Mouse (Mus musculus) layer of hippocampus, adult 9-10 months (tissue): ENCODE measurements around the gene Hmga1.
A peak's percentile ranks its signal among the peaks of the same experiment; 100 is the strongest.

ENCODE experiments used
- DNase-seq: peaks from one replicate; pipeline ENCODE4 v3.0.0; 2022; ENCODE audit warnings: low spot score

The Hmga1 gene

GRCm38 (mm10) chr17:27560926-27561480, 4.7 kb downstream of the Hmga1 start:
- DNase-seq = no peak

DNA sequence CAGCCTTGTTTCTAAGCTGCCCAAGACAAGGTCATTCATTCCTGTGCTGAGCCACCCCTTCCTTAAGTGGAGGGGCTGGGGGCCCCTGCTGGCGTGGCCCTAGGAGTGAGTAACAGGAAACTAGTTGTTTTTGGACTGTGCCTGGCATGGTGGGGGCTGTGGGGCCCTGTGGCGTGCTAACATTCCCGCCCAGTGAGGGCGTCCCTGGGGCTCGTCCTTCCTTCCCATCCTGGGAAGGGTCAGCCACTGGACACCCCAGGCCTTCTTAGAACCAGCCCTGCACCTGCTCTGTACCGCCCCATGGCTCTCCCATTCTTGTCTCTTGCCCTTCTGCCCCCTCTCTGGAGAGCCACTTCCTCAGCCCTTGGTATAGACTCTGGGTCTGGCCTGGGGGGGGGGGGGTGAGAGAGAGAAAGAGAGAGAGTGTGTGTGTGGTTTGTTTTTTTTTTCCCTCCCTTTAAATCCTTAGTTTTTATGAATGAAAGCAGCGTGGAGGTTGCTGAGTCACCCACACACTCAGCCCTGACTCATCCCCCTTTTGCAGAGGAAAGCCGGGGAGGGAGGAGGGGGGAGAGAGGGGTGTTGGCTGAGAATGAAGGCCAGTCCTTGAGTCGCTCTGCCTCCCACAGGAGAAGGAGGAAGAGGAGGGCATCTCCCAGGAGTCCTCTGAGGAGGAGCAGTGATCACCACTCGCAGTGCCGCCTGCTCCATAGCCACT, 5.7 kb downstream of the Hmga1 start:
- DNase-seq = no peak

DNA sequence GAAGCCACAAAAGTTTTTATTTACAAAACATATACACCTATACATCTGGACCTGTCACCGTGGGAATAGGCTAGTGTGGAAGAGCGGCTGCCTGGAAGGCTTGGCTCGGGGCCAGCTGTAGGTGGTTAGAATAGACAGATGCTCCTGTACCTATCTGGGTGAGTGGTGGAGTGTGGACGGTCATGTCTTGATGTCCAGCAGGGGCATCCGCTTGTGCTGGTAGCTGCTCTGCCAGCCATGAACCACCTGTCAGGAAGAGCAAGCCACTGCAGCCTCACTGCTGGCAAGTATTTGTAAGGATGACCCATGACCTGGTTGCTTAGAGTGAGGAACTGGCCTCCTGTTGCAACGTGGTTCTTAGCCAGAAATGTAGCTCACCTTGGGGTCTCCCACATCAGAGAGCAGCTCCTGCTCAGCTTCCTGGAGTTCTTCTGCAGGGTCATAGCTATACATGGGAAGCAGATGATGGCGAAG, 7.5 kb downstream of the Hmga1 start:
- no peak for DNase-seq

DNA sequence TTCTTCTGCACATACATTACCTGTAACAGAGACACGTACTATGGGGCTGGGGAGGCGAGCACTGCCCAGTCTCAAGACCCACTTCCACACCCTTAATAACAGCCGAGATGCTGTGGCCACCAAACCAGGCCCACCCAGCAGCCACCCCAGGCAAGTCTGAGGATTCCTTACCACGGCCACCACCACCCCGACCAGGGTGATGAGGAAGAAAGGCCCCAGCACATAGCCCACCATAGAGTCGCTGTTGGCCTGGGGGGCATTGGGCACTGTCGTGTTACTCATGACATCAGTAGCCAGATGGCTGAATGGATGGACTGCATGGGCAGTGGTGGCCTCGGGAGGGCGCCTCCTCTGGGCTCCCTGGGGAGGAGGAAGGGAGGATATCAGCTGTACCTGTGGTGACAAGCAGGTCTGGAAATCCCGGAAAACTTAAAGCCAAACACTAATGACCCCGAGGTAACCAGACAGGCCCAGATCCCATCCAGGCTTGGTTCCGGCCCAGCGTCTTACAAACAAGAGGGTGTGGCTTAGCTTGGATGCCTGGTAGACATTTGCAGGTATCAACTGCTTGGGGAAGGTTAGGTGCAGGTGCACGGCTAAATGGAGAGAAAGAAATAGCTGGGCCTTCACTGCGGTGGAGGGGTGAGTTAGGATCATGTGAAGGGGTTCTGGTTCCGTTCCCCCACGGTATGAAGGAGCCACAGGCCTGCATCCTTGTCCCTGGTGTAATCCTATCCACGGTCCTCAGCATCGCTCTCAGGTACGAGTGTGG, 8.3 kb downstream of the Hmga1 start:
- DNase-seq = no peak

DNA sequence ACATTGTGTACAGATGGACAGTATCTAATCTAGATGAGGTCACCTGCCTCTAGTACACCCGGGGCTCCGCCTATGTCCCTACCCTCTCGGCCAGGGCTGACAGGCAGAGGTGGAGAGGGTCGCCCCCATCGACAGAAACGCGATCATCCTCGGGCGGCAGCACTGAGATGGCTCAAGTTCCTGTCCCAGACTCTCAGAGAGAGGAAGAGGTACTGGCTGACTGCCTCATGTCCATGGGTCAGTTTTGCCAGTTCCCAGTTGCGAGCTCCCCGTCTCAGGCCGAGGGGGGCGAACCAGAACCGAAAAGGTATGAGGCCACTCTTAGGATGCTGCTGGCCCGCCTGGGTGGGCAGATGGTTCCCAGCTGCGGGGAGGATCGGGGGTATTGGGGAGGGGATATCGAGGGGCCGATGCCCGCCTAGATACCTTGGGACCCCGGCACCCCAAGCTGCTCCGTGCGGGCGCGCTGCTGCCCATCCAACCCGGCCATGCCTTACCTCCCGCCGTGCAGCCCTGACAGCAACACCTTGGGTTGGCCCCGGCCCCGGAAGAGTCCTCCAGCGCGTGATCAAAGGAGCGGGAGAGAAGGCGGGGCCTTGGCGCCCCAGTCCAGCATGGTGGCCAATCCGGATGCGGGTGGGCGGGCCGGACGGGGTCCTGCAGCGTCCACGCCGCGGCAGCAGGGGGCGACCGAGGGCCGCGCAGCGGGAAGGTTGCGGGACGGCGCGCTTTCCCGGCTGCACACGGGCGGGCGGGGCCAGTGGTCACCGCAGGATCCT, 9.1 kb downstream of the Hmga1 start, which contains the start of gene AI413582:
Gene AI413582 (minus strand): TSS at position 594 of the 779 bp plus-strand sequence.
- DNase-seq = peak; percentile 86

DNA sequence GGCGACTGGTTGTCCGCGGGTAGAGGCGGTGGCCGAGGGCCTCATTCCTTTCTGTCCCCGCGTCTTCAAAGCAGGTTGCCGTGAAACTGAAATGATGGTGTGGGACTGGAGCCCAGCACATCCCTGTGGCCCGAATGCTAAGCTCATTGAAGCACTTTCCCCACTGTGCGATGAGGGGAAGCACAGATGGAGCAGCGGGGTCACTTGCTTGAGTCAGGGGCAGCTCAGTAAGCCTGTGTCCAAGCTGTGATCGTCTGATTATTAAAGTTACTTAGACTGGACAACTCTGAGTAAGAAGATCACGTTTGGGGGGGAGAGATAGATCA, 9.6 kb downstream of the Hmga1 start:
- DNase-seq = no peak

GRCm38 (mm10) chr17:27568228-27568627, 11.9 kb downstream of the Hmga1 start:
- DNase-seq = no peak

DNA sequence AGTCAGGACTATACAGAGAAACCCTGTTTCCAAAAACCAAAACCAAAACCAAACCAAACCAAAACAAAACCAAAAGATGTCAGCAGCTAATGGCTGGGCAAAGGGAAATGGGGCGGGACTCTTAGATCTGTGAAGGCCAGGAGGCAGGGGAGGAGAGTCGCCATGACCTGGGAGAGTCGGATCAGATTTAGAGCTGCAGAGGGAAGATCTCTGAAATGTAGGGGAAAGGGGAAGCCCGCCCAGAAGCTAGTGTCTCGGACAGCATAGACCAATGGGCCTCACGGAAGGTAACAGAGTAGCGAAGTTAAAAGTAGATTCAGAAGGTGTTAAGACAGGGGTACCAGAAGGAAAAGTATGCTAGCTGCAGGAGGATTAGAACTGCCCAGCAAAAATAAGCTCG, 15.0 kb downstream of the Hmga1 start:
- DNase-seq = no peak

DNA sequence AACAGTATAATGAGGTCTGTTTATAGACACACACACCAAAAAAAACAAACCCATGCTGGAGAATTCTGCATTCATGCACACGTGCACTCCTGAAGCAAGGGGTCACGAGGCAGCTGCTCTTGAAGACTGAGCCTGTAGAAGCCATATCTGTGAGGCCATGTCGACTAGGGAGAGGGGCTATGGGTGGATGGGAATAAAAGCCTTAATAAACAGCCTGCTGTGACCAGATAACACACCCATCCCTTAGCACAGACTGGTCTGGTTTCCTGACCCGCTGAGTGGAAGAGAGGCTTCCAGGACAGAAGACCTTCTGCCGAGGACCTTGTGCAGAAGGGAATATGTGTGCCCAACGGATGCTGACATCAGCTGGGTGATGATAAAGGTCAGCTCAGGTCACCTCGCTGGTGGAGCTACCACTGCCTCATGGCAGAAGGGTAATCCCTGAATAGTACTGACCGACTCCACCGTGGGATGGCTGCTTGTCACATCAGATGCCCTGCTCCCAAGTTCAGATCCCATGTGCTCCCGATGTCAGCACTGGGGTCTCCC, 17.5 kb downstream of the Hmga1 start:
- no peak for DNase-seq

DNA sequence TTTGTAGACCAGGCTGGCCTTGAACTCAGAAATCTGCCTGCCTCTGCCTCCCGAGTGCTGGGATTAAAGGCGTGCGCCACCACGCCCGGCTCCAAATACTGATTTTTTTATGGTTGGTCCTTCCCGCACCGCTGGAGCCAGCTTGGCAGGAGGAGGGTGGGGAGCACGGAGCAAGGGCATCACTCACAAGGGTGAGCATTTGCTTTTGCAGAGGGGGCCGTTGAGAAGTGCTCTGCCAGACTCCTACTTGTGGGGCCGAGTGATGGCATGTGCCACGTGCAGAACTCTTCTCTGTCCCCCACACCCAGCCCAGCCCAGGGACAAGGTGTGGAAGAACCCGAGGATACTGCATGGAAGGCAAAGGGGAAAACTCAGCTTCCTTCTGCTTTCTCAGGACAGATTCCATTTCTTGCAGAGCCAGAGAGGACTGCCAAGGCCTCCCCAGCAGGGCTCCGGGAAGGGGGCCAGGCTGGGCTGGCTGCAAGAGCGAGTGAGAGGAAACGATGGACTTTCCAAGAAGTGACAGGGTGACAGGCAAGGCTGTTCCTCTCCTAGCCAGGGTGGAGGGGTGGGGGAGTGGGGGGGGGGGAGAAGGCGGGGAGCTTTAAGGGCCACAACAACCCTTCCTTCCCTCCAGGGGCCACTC, 18.3 kb downstream of the Hmga1 start:
- DNase-seq = no peak

DNA sequence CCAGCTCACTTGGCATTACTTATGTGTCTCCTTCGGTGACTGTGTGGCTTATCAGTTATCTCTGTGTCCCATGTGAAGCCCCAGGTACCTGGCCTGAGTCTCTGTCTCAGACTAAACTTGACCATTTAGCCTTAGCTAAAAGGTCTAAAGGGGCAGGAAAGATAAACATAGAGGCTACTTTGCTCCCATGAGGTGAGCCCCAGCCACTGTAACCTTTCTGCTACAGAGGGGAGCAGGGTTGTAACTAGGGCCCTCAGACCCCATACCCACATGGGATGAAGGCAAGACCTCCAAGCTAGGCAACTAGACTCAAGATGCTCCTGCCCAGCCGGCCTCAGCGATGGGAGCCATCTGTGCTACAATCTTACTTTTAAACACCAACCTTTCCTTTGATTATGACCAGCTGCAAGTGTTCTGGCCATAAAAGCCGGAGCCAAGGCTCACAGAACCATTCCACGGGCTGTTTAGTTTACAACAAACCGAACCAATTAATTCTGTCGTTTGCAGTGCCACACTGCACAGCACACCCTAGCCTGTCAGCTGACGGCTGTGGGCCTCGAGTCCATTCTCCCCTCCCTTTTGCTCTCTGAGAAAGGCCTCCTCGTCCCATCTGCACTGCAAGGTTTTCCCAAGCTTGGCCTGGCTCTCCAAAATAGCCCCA, 18.9 kb downstream of the Hmga1 start:
- no peak for DNase-seq

DNA sequence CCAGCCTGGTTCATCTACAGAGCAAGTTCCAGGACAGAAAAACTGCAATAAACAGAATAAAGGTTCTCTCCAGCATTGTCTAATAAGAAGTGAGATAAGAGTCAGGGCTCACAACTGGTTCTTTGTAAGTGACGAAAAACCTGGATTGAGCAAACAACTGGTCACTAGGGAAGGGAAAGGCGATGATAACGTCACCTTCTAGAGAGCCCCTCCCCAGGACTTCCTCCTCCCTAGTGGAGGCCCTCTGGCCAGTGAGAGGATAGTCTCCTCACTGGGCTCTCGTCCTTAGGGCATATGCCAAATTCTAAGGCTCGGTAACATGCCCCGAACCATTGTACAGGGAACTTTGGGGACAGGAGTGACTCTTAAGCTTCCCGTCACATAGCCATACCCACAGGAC, 19.8 kb downstream of the Hmga1 start:
- DNase-seq = no peak

DNA sequence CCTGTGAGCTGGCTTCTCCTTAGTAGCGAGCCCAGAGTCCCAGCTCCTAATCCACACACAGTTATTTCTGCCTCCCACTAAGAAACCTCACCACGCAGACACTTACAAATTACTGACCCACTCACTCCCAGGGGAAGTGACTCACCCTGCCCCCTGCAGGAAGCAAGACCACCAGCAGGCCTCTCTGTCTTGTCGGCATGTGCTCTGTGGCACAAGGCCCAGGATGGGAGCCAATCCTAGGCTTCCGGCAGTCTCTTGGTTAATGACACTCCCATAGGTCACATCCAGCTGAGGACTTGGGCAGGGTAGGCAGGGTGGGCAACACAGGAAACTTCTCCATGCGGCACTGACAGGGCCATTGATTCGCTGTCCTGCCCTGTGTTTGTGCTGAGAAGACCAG, 21.2 kb downstream of the Hmga1 start:
- no peak for DNase-seq

GRCm38 (mm10) chr17:27578487-27578886, 22.2 kb downstream of the Hmga1 start:
- no peak for DNase-seq

GRCm38 (mm10) chr17:27579816-27580215, 23.5 kb downstream of the Hmga1 start:
- DNase-seq = no peak

- DNase-seq = no peak
These were observed 24.2 kb downstream of the Hmga1 start for GRCm38 (mm10) chr17:27580392-27581068.

DNA sequence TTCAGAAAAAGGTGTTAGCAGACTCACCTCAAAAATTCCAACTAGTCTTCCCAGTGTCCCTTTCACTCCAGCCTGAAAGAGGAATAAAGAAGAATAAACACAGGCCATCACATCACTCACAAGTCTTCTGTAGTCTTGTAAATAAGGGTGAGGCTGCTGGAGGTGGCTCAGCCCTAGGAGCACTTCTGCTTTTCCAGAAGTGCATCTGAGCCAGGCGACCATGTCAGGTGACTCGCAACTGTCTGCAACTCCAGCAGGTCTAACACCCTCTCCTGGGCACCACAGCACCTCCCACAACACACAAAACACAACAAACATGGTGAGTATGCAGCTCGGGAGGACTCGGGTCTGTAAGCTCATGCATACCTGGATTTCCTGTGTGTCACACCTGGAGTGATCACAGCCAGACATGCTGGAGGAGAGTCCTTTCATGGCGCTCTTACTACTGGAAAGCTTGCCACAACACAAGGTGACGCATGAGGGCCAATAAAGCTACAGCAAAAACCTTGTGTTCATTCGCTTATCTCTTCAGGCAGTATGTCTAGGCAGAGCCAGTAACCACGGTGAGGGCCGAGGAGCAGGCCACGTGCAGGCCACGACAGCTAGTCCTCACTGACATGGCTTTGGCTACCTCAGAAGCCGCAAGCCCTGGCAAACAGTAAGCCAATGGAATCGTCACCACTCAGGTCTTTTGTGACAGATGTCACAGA, 27.0 kb downstream of the Hmga1 start:
- no peak for DNase-seq

GRCm38 (mm10) chr17:27586661-27587060, 30.4 kb downstream of the Hmga1 start:
- DNase-seq = no peak

GRCm38 (mm10) chr17:27587252-27587651, 31.0 kb downstream of the Hmga1 start:
- DNase-seq = no peak

DNA sequence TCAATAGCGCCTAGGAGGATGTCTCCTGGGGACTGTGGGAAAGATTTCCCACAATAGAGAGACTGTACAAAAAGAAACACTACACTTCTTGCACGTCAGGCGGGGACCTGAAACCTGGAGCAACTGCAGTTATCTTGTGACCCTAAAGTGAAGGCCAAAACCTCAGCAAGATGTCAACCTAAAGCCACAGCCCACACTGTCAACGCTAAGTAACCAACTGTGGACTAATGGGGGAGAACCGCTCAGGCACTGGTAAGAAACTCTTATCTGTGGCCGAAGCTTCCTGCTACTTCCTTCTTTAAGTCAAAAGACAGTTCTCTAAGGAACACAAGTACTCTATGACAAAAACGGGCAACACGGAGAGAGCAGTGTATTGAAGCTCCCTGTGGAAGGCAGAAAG, 31.9 kb downstream of the Hmga1 start:
- no peak for DNase-seq
